Mouse (Mus musculus) midbrain, embryonic 12.5 days (tissue): Measurements from ENCODE around the gene Klre1. TPM values are rescaled to one million over a fixed set of nuclear protein-coding genes. Genes with fewer than 3 reads are reported as not detected.

ENCODE experiments used
- ATAC-seq: fragments of 200-750 bp; cut with Nextera tagmentation; 2 replicates; pipeline ENCODE4 v1.8.0; 2017; ENCODE audit warnings: low read depth, moderate TSS enrichment, moderate library complexity; ENCODE audit not compliant: low FRiP score
- H3K27ac ChIP-seq: fragments of 300-500 bp; sonication (generic); replicated peaks from 2 replicates; pipeline ENCODE4 v1.5.1; 2016; ENCODE audit warnings: mild to moderate bottlenecking
- H3K27me3 ChIP-seq: fragments of 300-500 bp; sonication (generic); 2 replicates; pipeline ENCODE4 v1.6.1; 2016; ENCODE audit warnings: mild to moderate bottlenecking
- H3K36me3 ChIP-seq: fragments of 300-500 bp; sonication (generic); 2 replicates; pipeline ENCODE4 v1.6.1; 2016
- H3K4me1 ChIP-seq: fragments of 300-500 bp; sonication (generic); 2 replicates; pipeline ENCODE4 v1.6.1; 2016
- H3K4me2 ChIP-seq: fragments of 300-500 bp; sonication (generic); replicated peaks from 2 replicates; pipeline ENCODE4 v1.6.1; 2016; ENCODE audit warnings: mild to moderate bottlenecking, moderate library complexity
- H3K4me3 ChIP-seq: fragments of 300-500 bp; sonication (generic); 2 replicates; pipeline ENCODE4 v1.5.1; 2016; ENCODE audit warnings: mild to moderate bottlenecking
- H3K9ac ChIP-seq: fragments of 300-500 bp; sonication (generic); replicated peaks from 2 replicates; pipeline ENCODE4 v1.6.1; 2016; ENCODE audit warnings: mild to moderate bottlenecking, moderate library complexity
- H3K9me3 ChIP-seq: fragments of 300-500 bp; sonication (generic); 2 replicates; pipeline ENCODE4 v1.6.1; 2016; ENCODE audit warnings: mild to moderate bottlenecking
- WGBS: fragments of 180-500 bp; shearing (Covaris S2); methylation state at CpG from one replicate; pipeline ENCODE4 v1.1.7; 2016; 5-methylcytosine and 5-hydroxymethylcytosine counted together
- polyA plus RNA-seq: library from polyadenylated mRNA; unstranded; fragments of >200 nt; fragmentation: Nextera tagmentation; extraction: Ambion mirVana; gene quantifications from 2 replicates; pipeline ENCODE4 v1.2.1, GENCODE M21; 2016

Klre1 gene
- polyA plus RNA-seq, 1 experiment from 2014 or later = not detected

GRCm38 (mm10) chr6:129543709-129544606 is 33.7 kb upstream of the Klre1 start:
- no peak overlapping the region for H3K27ac ChIP-seq
- 68% methylated on average over 6 of the region's 6 CpGs for WGBS
- no peaks in the 10 kb centered on the region for H3K27me3 ChIP-seq
- H3K9ac ChIP-seq = no peak overlapping the region
- H3K4me1 ChIP-seq = no peaks in the 10 kb centered on the region; the same call in 1 of the 2 replicates
- H3K4me2 ChIP-seq = no peak overlapping the region
- ATAC-seq = peak; percentile 85
- H3K4me3 ChIP-seq = no peak overlapping the region
- no peaks in the 10 kb centered on the region for H3K9me3 ChIP-seq
- peaks cover 32% of the 10 kb centered on the region for H3K36me3 ChIP-seq

GRCm38 (mm10) chr6:129547277-129547676 is 30.4 kb upstream of the Klre1 start:
- no peak overlapping the region for H3K4me3 ChIP-seq
- ATAC-seq = no peak
- WGBS = 87% methylated on average over 2 of the region's 2 CpGs

GRCm38 (mm10) chr6:129548009-129548408 is 29.7 kb upstream of the Klre1 start:
- no peak overlapping the region for H3K4me3 ChIP-seq
- no peaks in the 10 kb centered on the region for H3K27me3 ChIP-seq
- no peak overlapping the region for H3K4me2 ChIP-seq
- no peaks in the 10 kb centered on the region for H3K4me1 ChIP-seq
- 77% methylated on average over 3 of the region's 3 CpGs for WGBS
- no peaks in the 10 kb centered on the region for H3K9me3 ChIP-seq
- no peaks in the 10 kb centered on the region for H3K36me3 ChIP-seq
- no peak for ATAC-seq
- no peak overlapping the region for H3K27ac ChIP-seq
- no peak overlapping the region for H3K9ac ChIP-seq

More at GRCm38 (mm10) chr6:129547277-129547676, 30.4 kb upstream of the Klre1 start:
- Histone ChIP-seq H3K9me3 (no peaks in the 10 kb centered on the region), H3K4me1 (no peaks in the 10 kb centered on the region), H3K4me2 (no peak overlapping the region), H3K27me3 (no peaks in the 10 kb centered on the region), H3K27ac (no peak overlapping the region), H3K9ac (no peak overlapping the region), H3K36me3 (no peaks in the 10 kb centered on the region)

- no peaks in the 10 kb centered on the region for H3K27me3 ChIP-seq
- no peaks in the 10 kb centered on the region for H3K9me3 ChIP-seq
- no peak overlapping the region for H3K9ac ChIP-seq
- peaks cover 11% of the 10 kb centered on the region for H3K4me1 ChIP-seq
- ATAC-seq = peak; percentile 67
- H3K4me3 ChIP-seq = no peak overlapping the region
- no peak overlapping the region for H3K4me2 ChIP-seq
- no peaks in the 10 kb centered on the region for H3K36me3 ChIP-seq
- H3K27ac ChIP-seq = no peak overlapping the region
Observed at GRCm38 (mm10) chr6:129557298-129558023, 20.2 kb upstream of the Klre1 start.

- peak; percentile 82 for ATAC-seq
- no peaks in the 10 kb centered on the region for H3K27me3 ChIP-seq
- no peak overlapping the region for H3K9ac ChIP-seq
- H3K4me3 ChIP-seq = no peak overlapping the region
- H3K4me2 ChIP-seq = no peak overlapping the region
- H3K9me3 ChIP-seq = no peaks in the 10 kb centered on the region
- H3K4me1 ChIP-seq = peaks cover 11% of the 10 kb centered on the region
- H3K27ac ChIP-seq = no peak overlapping the region
- 20% methylated on average over 12 of the region's 12 CpGs for WGBS
- H3K36me3 ChIP-seq = no peaks in the 10 kb centered on the region
Observed at GRCm38 (mm10) chr6:129558946-129559640, 18.6 kb upstream of the Klre1 start.

- H3K4me3 ChIP-seq = no peak overlapping the region
- peak; percentile 52 for ATAC-seq
- no peaks in the 10 kb centered on the region for H3K27me3 ChIP-seq
- 58% methylated on average over 4 of the region's 4 CpGs for WGBS
- H3K4me2 ChIP-seq = no peak overlapping the region
- no peak overlapping the region for H3K27ac ChIP-seq
- H3K9ac ChIP-seq = no peak overlapping the region
- H3K36me3 ChIP-seq = no peaks in the 10 kb centered on the region
- H3K9me3 ChIP-seq = no peaks in the 10 kb centered on the region
- peaks cover 11% of the 10 kb centered on the region for H3K4me1 ChIP-seq
Observed at GRCm38 (mm10) chr6:129559641-129560027, 18.1 kb upstream of the Klre1 start.

GRCm38 (mm10) chr6:129565257-129565656 is 12.4 kb upstream of the Klre1 start:
- no peaks in the 10 kb centered on the region for H3K36me3 ChIP-seq
- no peak overlapping the region for H3K4me2 ChIP-seq
- H3K9me3 ChIP-seq = no peaks in the 10 kb centered on the region
- H3K27me3 ChIP-seq = no peaks in the 10 kb centered on the region
- no peak overlapping the region for H3K27ac ChIP-seq
- 85% methylated on average over 2 of the region's 2 CpGs for WGBS
- H3K4me1 ChIP-seq = no peaks in the 10 kb centered on the region
- ATAC-seq = no peak
- no peak overlapping the region for H3K4me3 ChIP-seq
- no peak overlapping the region for H3K9ac ChIP-seq

GRCm38 (mm10) chr6:129575315-129575714 is 2.4 kb upstream of the Klre1 start:
- H3K9ac ChIP-seq = no peak overlapping the region
- ATAC-seq = no peak
- 34% methylated on average over 2 of the region's 2 CpGs for WGBS
- no peak overlapping the region for H3K4me2 ChIP-seq
- H3K4me1 ChIP-seq = no peaks in the 10 kb centered on the region
- no peaks in the 10 kb centered on the region for H3K27me3 ChIP-seq
- H3K9me3 ChIP-seq = no peaks in the 10 kb centered on the region
- H3K27ac ChIP-seq = no peak overlapping the region
- no peak overlapping the region for H3K4me3 ChIP-seq
- no peaks in the 10 kb centered on the region for H3K36me3 ChIP-seq

GRCm38 (mm10) chr6:129581274-129581673 is 3.6 kb downstream of the Klre1 start:
- Histone ChIP-seq H3K27me3 (no peaks in the 10 kb centered on the region), H3K4me3 (no peak overlapping the region), H3K27ac (no peak overlapping the region), H3K9me3 (no peaks in the 10 kb centered on the region), H3K4me1 (no peaks in the 10 kb centered on the region), H3K9ac (no peak overlapping the region), H3K4me2 (no peak overlapping the region), H3K36me3 (no peaks in the 10 kb centered on the region)
- no peak for ATAC-seq
- 62% methylated on average over 4 of the region's 4 CpGs for WGBS

GRCm38 (mm10) chr6:129581896-129582295 is 4.2 kb downstream of the Klre1 start:
- Histone ChIP-seq H3K9me3 (no peaks in the 10 kb centered on the region), H3K9ac (no peak overlapping the region), H3K36me3 (no peaks in the 10 kb centered on the region), H3K27ac (no peak overlapping the region), H3K27me3 (no peaks in the 10 kb centered on the region), H3K4me1 (no peaks in the 10 kb centered on the region), H3K4me2 (no peak overlapping the region), H3K4me3 (no peak overlapping the region)
- 86% methylated on average over 4 of the region's 4 CpGs for WGBS
- no peak for ATAC-seq

GRCm38 (mm10) chr6:129583014-129583413 is 5.3 kb downstream of the Klre1 start:
- H3K4me1 ChIP-seq = no peaks in the 10 kb centered on the region
- H3K4me2 ChIP-seq = no peak overlapping the region
- no peaks in the 10 kb centered on the region for H3K27me3 ChIP-seq
- WGBS = 80% methylated on average over 3 of the region's 3 CpGs
- H3K9me3 ChIP-seq = no peaks in the 10 kb centered on the region
- no peak for ATAC-seq
- no peak overlapping the region for H3K27ac ChIP-seq
- no peak overlapping the region for H3K4me3 ChIP-seq
- H3K9ac ChIP-seq = no peak overlapping the region
- H3K36me3 ChIP-seq = no peaks in the 10 kb centered on the region

- H3K27me3 ChIP-seq = no peaks in the 10 kb centered on the region
- H3K4me2 ChIP-seq = no peak within 1 kb of the TSS
- WGBS = 84% methylated on average over 3 of the region's 3 CpGs
Observed at GRCm38 (mm10) chr6:129591508-129591907, 13.8 kb downstream of the Klre1 start, which contains the start of gene Klrd1. Klrd1 (plus strand) TSS chr6:129591782.

More at GRCm38 (mm10) chr6:129591508-129591907, 13.8 kb downstream of the Klre1 start, which contains the start of gene Klrd1:
- no peaks in the 10 kb centered on the region for H3K9me3 ChIP-seq
- H3K36me3 ChIP-seq = no peaks in the 10 kb centered on the region
- H3K4me1 ChIP-seq = no peaks in the 10 kb centered on the region
- no peak within 1 kb of the TSS for H3K4me3 ChIP-seq
- no peak within 1 kb of the TSS for H3K9ac ChIP-seq
- ATAC-seq = no peak
- no peak within 1 kb of the TSS for H3K27ac ChIP-seq
